8 mouse cellular contexts compared by ENCODE assay signal in the genomic region with DNA sequence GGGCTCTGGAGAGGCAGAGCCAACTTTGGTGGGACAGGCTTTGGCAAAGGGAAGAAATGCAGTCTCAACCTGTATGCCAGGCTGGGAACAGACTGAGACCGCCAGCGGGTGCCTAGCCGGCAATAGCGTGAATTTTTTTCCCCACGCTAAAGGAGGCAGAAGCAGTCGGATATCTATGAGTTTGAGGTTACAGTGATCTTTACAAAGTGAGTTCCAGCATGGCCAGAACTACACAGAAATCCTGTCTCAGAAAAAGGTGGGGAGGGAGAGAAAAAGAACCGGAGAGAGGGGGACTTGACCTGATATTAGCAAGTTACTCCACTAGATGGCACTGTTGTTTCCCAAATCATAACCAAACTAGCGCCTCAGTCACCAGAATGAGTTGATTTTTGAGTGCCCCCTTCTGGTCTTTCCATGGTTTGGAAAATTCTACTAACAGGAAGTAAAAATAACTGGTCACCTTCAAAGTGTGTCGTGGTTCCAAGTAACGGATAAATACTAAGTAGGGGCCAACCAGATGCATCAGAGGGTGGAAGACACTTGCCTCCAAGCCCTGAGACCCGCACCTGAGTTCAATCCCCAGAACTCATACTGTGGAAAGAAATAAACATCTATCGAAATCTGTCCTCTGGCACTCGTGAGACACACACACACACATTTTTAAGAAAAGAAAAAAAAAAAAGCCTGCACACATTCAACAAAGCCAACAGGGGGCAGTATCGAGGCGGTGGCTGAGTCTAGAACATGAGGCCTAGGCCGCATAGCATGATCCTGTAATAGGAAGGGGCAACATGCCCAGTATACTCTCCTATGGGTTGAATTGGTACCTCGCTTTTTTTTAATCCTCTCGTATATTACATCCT.
A peak's percentile ranks its signal among the peaks of the same experiment; 100 is the strongest.
DNase-seq lines count a peak whose midpoint lies in the region; ATAC-seq and TF ChIP-seq lines count a peak whose summit lies in the region.

No protein-coding gene starts in this region.

- H3K9me3 ChIP-seq in MEL (replicated peaks; ENCODE audit: insufficient read depth, low read length): no peaks in the 10 kb centered on the region
- no peaks in the 10 kb centered on the region for H3K9me3 ChIP-seq in forebrain, embryonic 11.5 days (ENCODE audit: control insufficient read depth, low read length)
- no peaks in the 10 kb centered on the region for H3K9me3 ChIP-seq in neural tube, embryonic 14.5 days (ENCODE audit: control insufficient read depth, low read length)

- DNase-seq in MEL (ENCODE audit: low read depth, low spot score): peak; percentile 9
- peak; percentile 63 for DNase-seq in forebrain, embryonic 11.5 days (ENCODE audit: low spot score)
- peak; percentile 66 for DNase-seq in heart, postnatal 4 days
- peak; percentile 87 for DNase-seq in layer of hippocampus, adult 11-12 months (ENCODE audit: low spot score)
- DNase-seq in lung, adult 2 months: peak; percentile 41
- no peak for DNase-seq in adrenal gland, postnatal 4 days (ENCODE audit: low spot score in 2 of 2)

- WGBS in forebrain, embryonic 11.5 days: 35% methylated on average over 18 of the region's 18 CpGs
- WGBS in lung, adult 2 months: 32% methylated on average over 18 of the region's 18 CpGs
- WGBS in neural tube, embryonic 14.5 days: 37% methylated on average over 18 of the region's 18 CpGs

- no peaks in the 10 kb centered on the region for H3K36me3 ChIP-seq in MEL (ENCODE audit: control insufficient read depth in 1 of 2, insufficient read depth in 2 of 2, low read length in 2 of 2)
- no peaks in the 10 kb centered on the region for H3K36me3 ChIP-seq in forebrain, embryonic 11.5 days (ENCODE audit: control insufficient read depth, insufficient read depth, low read length)
- no peaks in the 10 kb centered on the region for H3K36me3 ChIP-seq in neural tube, embryonic 14.5 days (ENCODE audit: control insufficient read depth, insufficient read depth, low read length)

- no peak for TF ChIP-seq EP300 in MEL (IDR thresholded peaks at IDR 0.05; ENCODE audit: low read depth in 1 of 2, low read length in 2 of 2)

- no peak for TF ChIP-seq RAD21 in MEL (IDR thresholded peaks at IDR 0.05; ENCODE audit: low read depth, low read length)

- H3K79me2 ChIP-seq in MEL (ENCODE audit: control insufficient read depth, insufficient read depth, low read length, poor library complexity): no peaks in the 10 kb centered on the region

- H3K4me3 ChIP-seq in MEL (ENCODE audit: control insufficient read depth in 1 of 2, insufficient read depth in 1 of 2, low read depth in 2 of 2, low read length in 2 of 2): no peak overlapping the region
- peak overlapping the region; percentile 61 for H3K4me3 ChIP-seq in forebrain, embryonic 11.5 days (ENCODE audit: low read depth, low read length)
- H3K4me3 ChIP-seq in lung, adult 2 months (replicated peaks; ENCODE audit: extremely low read depth, low read depth, low read length): peak overlapping the region; percentile 80
- peak overlapping the region; percentile 65 for H3K4me3 ChIP-seq in neural tube, embryonic 14.5 days (ENCODE audit: low read depth, low read length)

- H3K4me2 ChIP-seq in forebrain, embryonic 11.5 days (ENCODE audit: low read depth, low read length, severe bottlenecking): peak overlapping the region; percentile 92
- H3K4me2 ChIP-seq in neural tube, embryonic 14.5 days (ENCODE audit: low read depth, low read length): peak overlapping the region; percentile 94

- H3K4me1 ChIP-seq in MEL (ENCODE audit: control insufficient read depth in 1 of 2, insufficient read depth in 2 of 2, low read length in 2 of 2): no peaks in the 10 kb centered on the region
- no peaks in the 10 kb centered on the region for H3K4me1 ChIP-seq in forebrain, embryonic 11.5 days (replicated peaks; ENCODE audit: control insufficient read depth, insufficient read depth, low read length)
- H3K4me1 ChIP-seq in lung, adult 2 months (ENCODE audit: control insufficient read depth, insufficient read depth, low read length): peaks cover 3% of the 10 kb centered on the region; the same call in 1 of the 2 replicates
- H3K4me1 ChIP-seq in neural tube, embryonic 14.5 days (ENCODE audit: control insufficient read depth, insufficient read depth, low read length): no peaks in the 10 kb centered on the region

- H3K9ac ChIP-seq in MEL (ENCODE audit: control insufficient read depth, low read depth, low read length, poor library complexity, severe bottlenecking): no peak overlapping the region
- H3K9ac ChIP-seq in forebrain, embryonic 11.5 days (ENCODE audit: low read length): peak overlapping the region; percentile 75
- peak overlapping the region; percentile 68 for H3K9ac ChIP-seq in neural tube, embryonic 14.5 days (replicated peaks; ENCODE audit: low read depth, low read length)

- no peak for TF ChIP-seq POLR2A in MEL (IDR thresholded peaks at IDR 0.05; ENCODE audit: control insufficient read depth in 1 of 2, insufficient read depth in 1 of 2, low read depth in 1 of 2, low read length in 2 of 2, poor library complexity in 1 of 2)
- no peak for TF ChIP-seq POLR2A in lung, adult 2 months (IDR thresholded peaks at IDR 0.05; ENCODE audit: borderline replicate concordance, extremely low read depth, low read depth, low read length)

- no peak overlapping the region for H3K27ac ChIP-seq in MEL (ENCODE audit: control insufficient read depth, low read depth, low read length)
- H3K27ac ChIP-seq in forebrain, embryonic 11.5 days (ENCODE audit: low read depth, low read length): no peak overlapping the region
- peak overlapping the region; percentile 28; the same call in 1 of the 2 replicates for H3K27ac ChIP-seq in neural tube, embryonic 14.5 days (ENCODE audit: low read depth, low read length)

- TF ChIP-seq CTCF in MEL (IDR thresholded peaks at IDR 0.05 in 2 of 3, conservative IDR thresholded peaks at IDR 0.05 in 1 of 3; ENCODE audit: control insufficient read depth in 1 of 3, insufficient read depth in 1 of 3, low read depth in 2 of 3, low read length in 3 of 3, poor library complexity in 1 of 3, severe bottlenecking in 1 of 3): peak in 1 of 3 experiments; percentile 26; a peak in 1 of 6 replicates
- TF ChIP-seq CTCF in lung, adult 2 months (IDR thresholded peaks at IDR 0.05; ENCODE audit: insufficient read depth, low read length): peak; percentile 44

- no peaks in the 10 kb centered on the region for H3K27me3 ChIP-seq in MEL (ENCODE audit: control insufficient read depth in 1 of 2, insufficient read depth in 2 of 2, low read length in 2 of 2)
- no peaks in the 10 kb centered on the region for H3K27me3 ChIP-seq in forebrain, embryonic 11.5 days (ENCODE audit: control insufficient read depth, insufficient read depth, low read length)
- H3K27me3 ChIP-seq in neural tube, embryonic 14.5 days (ENCODE audit: control insufficient read depth, insufficient read depth, low read length): no peaks in the 10 kb centered on the region

- peak; percentile 45 for ATAC-seq in cerebellum, adult (ENCODE audit: insufficient number of reproducible peaks, low FRiP score, low TSS enrichment)
- peak; percentile 40 for ATAC-seq in forebrain, embryonic 11.5 days (replicated peaks; ENCODE audit: low FRiP score)
- peak; percentile 63 for ATAC-seq in neural tube, embryonic 14.5 days (ENCODE audit: low read depth)

TF ChIP-seq in MEL, 35 proteins besides CTCF, POLR2A, EP300 and RAD21:
- TF ChIP-seq MAZ (IDR thresholded peaks at IDR 0.05; ENCODE audit: low read depth, low read length) (no peak), GATA1 (IDR thresholded peaks at IDR 0.05; ENCODE audit: low read depth, low read length) (no peak), ELF1 (IDR thresholded peaks at IDR 0.05; ENCODE audit: low read depth, low read length) (no peak), MAFK (IDR thresholded peaks at IDR 0.05; ENCODE audit: borderline replicate concordance, low read depth, low read length) (no peak), RCOR1 (IDR thresholded peaks at IDR 0.05; ENCODE audit: low read depth, low read length) (no peak), MYC (IDR thresholded peaks at IDR 0.05; ENCODE audit: low read depth, low read length) (no peak), KAT2A (conservative IDR thresholded peaks at IDR 0.05; ENCODE audit: low read depth, low read length) (no peak), USF1 (IDR thresholded peaks at IDR 0.05; ENCODE audit: low read depth, low read length) (no peak), NELFE (IDR thresholded peaks at IDR 0.05; ENCODE audit: low read depth, low read length) (no peak), MAX (IDR thresholded peaks at IDR 0.05; ENCODE audit: low read length) (no peak), NRF1 (IDR thresholded peaks at IDR 0.05; ENCODE audit: insufficient read depth, low read depth, low read length, poor library complexity, severe bottlenecking) (no peak), UBTF (IDR thresholded peaks at IDR 0.05; ENCODE audit: borderline replicate concordance, insufficient read depth, low read depth, low read length) (no peak), POLR2AphosphoS5 (IDR thresholded peaks at IDR 0.05; ENCODE audit: borderline replicate concordance, low read depth, low read length) (no peak), ZMIZ1 (IDR thresholded peaks at IDR 0.05; ENCODE audit: low read depth, low read length) (no peak), ETS1 (IDR thresholded peaks at IDR 0.05; ENCODE audit: low read depth, low read length) (no peak), USF2 (IDR thresholded peaks at IDR 0.05; ENCODE audit: borderline replicate concordance in 1 of 2, insufficient read depth in 1 of 2, low read depth in 1 of 2, low read length in 2 of 2) (no peak)

Comparison
In these comparisons a context has a peak if more than half of its experiments do, and no peak if none do; other contexts are left out.
1. DNase-seq: peak in MEL (single experiment), forebrain, embryonic 11.5 days (single experiment), heart, postnatal 4 days (single experiment), layer of hippocampus, adult 11-12 months (single experiment) and lung, adult 2 months (single experiment); none in adrenal gland, postnatal 4 days (0 of 2).
2. H3K4me3 ChIP-seq: peak in forebrain, embryonic 11.5 days (single experiment), lung, adult 2 months (single experiment) and neural tube, embryonic 14.5 days (single experiment); none in MEL (0 of 2).
3. Peak in every context shown above with its lines, with median percentiles within 50 percentile points of each other: ATAC-seq.